Mouse (Mus musculus): ENCODE measurements around the gene Ccdc102a. TPM values are rescaled to one million over a fixed set of nuclear protein-coding genes. Genes with fewer than 3 reads are reported as not detected.
"Not testable (repeated sequence)": the region's sequence is repeated elsewhere in the genome, so short reads cannot be mapped to it uniquely, and the experiment has no call there.

Ccdc102a gene
- polyA plus RNA-seq, 1 experiment from 2014 or later = 18.2 TPM

DNA sequence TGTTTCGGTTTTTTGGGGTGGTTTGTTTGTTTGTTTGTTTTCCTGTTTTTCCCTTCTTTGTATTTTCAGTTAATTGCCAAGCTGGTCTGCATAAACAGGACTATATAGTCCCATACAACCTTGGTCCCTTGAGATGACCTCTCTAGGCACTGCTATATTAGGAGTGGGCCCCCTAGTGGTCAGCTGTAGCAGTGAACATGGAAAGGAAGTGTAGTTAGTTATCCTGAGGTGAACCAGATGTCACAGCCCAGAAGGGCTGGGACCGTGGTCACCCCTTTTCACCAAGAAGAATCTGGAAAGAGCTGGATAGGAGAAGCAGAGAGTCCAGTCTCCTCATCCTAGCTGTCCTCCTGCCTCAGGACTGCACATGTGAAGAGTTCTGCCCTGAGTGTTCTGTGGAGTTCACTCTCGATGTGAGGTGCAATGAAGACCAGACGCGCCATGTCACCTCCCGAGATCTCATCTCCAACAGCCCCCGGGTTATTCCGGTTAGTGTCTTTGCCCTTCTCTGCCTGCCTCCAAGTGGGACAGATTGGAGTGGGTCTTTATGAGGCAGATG lies 56.5 kb downstream of the Ccdc102a start:
- H3K9ac ChIP-seq = no peak overlapping the region
- no peak overlapping the region for H3K27ac ChIP-seq (replicated peaks)
- H3K4me3 ChIP-seq = no peak overlapping the region
- H3K36me3 ChIP-seq = peaks cover 68% of the 10 kb centered on the region
- no peak overlapping the region for H3K4me2 ChIP-seq
- peaks cover 32% of the 10 kb centered on the region for H3K4me1 ChIP-seq
- WGBS = 62% methylated on average over 8 of the region's 8 CpGs
- no peak for ATAC-seq (ENCODE audit: extremely low read depth, insufficient number of reproducible peaks, low FRiP score, low TSS enrichment)
- no peaks in the 10 kb centered on the region for H3K9me3 ChIP-seq
- H3K27me3 ChIP-seq (replicated peaks) = no peaks in the 10 kb centered on the region

GRCm38 (mm10) chr8:94857346-94858173 lies 60.3 kb downstream of the Ccdc102a start, which contains the start of gene Polr2c:
TSS of gene Polr2c (plus strand) at chr8:94857450.
- Histone ChIP-seq H3K4me2 (peak within 1 kb of the TSS; percentile 93), H3K27ac (replicated peaks) (peak within 1 kb of the TSS; percentile 70), H3K4me1 (peaks cover 24% of the 10 kb centered on the region), H3K9ac (peak within 1 kb of the TSS; percentile 99), H3K27me3 (replicated peaks) (no peaks in the 10 kb centered on the region), H3K36me3 (peaks cover 62% of the 10 kb centered on the region), H3K4me3 (peak within 1 kb of the TSS; percentile 99), H3K9me3 (no peaks in the 10 kb centered on the region)
- under 1% methylated on average over 68 of the region's 68 CpGs for WGBS
- peak; percentile 69 for ATAC-seq (ENCODE audit: extremely low read depth, insufficient number of reproducible peaks, low FRiP score, low TSS enrichment)

DNA sequence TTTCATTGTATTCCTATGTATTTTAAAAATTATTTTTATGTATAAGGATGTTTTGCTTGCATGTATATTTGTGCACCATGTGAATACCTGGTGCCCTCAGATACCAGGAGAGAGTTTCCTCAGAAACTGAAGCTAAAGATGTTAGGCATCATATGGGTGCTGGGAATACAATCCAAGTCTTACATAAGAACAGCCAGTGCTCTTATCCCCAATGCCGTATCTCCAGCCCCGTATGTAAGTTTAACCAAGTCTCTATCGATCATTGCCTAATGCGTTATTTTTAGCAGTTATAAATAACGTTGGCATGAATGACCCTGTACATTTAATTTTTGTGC lies 60.9 kb downstream of the Ccdc102a start:
- H3K9me3 ChIP-seq = no peaks in the 10 kb centered on the region
- H3K27me3 ChIP-seq (replicated peaks) = no peaks in the 10 kb centered on the region
- whole genome bisulfite sequencing = 30% methylated on average over 5 of the region's 5 CpGs
- ATAC-seq (ENCODE audit: extremely low read depth, insufficient number of reproducible peaks, low FRiP score, low TSS enrichment) = no peak
- peaks cover 62% of the 10 kb centered on the region for H3K36me3 ChIP-seq
- peak overlapping the region; percentile 99 for H3K4me3 ChIP-seq
- H3K4me1 ChIP-seq = peaks cover 22% of the 10 kb centered on the region
- H3K27ac ChIP-seq (replicated peaks) = no peak overlapping the region
- H3K4me2 ChIP-seq = peak overlapping the region; percentile 93; the same call in 1 of the 2 replicates
- no peak overlapping the region for H3K9ac ChIP-seq

- WGBS = 86% methylated on average over 11 of the region's 11 CpGs
- H3K4me3 ChIP-seq; H3K27me3 ChIP-seq (replicated peaks); ATAC-seq (ENCODE audit: extremely low read depth, insufficient number of reproducible peaks, low FRiP score, low TSS enrichment); H3K4me2 ChIP-seq; H3K9me3 ChIP-seq; H3K27ac ChIP-seq (replicated peaks); H3K9ac ChIP-seq: not testable (repeated sequence)
- H3K36me3 ChIP-seq = peaks cover 64% of the 10 kb centered on the region
- H3K4me1 ChIP-seq = peaks cover 16% of the 10 kb centered on the region
Observed at GRCm38 (mm10) chr8:94854761-94855160, 63.1 kb downstream of the Ccdc102a start.

Other genes starting within 250 kb of the Ccdc102a start
- gene Pllp, start 221.8 kb downstream of the Ccdc102a start, polyA plus RNA-seq (2015; fragmentation: Nextera tagmentation; extraction: Ambion mirVana) = 0.23 and 0.55 TPM in 2 replicates
- gene Ccl22, start 172.5 kb downstream of the Ccdc102a start, polyA plus RNA-seq (2015; fragmentation: Nextera tagmentation; extraction: Ambion mirVana) = not detected in 2 replicates
- gene Cx3cl1, start 146.1 kb downstream of the Ccdc102a start, polyA plus RNA-seq (2015; fragmentation: Nextera tagmentation; extraction: Ambion mirVana) = 11.2 and 12.9 TPM in 2 replicates
- 0.43 and 0.63 TPM in 2 replicates for gene Ccl17, start 107.6 kb downstream of the Ccdc102a start, polyA plus RNA-seq (2015; fragmentation: Nextera tagmentation; extraction: Ambion mirVana)
- gene Coq9, start 79.8 kb downstream of the Ccdc102a start, polyA plus RNA-seq (2015; fragmentation: Nextera tagmentation; extraction: Ambion mirVana) = 133 and 142 TPM in 2 replicates
- gene Ciapin1, start 79.7 kb downstream of the Ccdc102a start, polyA plus RNA-seq (2015; fragmentation: Nextera tagmentation; extraction: Ambion mirVana) = 90.9 and 98.2 TPM in 2 replicates
- 107 and 129 TPM in 2 replicates for gene Polr2c, start 60.6 kb downstream of the Ccdc102a start, polyA plus RNA-seq (2015; fragmentation: Nextera tagmentation; extraction: Ambion mirVana)
- 35.5 and 38.2 TPM in 2 replicates for gene Dok4, start 41.8 kb downstream of the Ccdc102a start, polyA plus RNA-seq (2015; fragmentation: Nextera tagmentation; extraction: Ambion mirVana)
- gene Adgrg5, start 5.6 kb upstream of the Ccdc102a start, polyA plus RNA-seq (2015; fragmentation: Nextera tagmentation; extraction: Ambion mirVana) = 0.18 and 0.32 TPM in 2 replicates
- 4.4 and 4.7 TPM in 2 replicates for gene Adgrg1, start 56.7 kb upstream of the Ccdc102a start, polyA plus RNA-seq (2015; fragmentation: Nextera tagmentation; extraction: Ambion mirVana)
- gene Adgrg3, start 99.6 kb upstream of the Ccdc102a start, polyA plus RNA-seq (2015; fragmentation: Nextera tagmentation; extraction: Ambion mirVana) = 3.0 and 3.1 TPM in 2 replicates
- not detected in 2 replicates for gene Drc7, start 137.0 kb upstream of the Ccdc102a start, polyA plus RNA-seq (2015; fragmentation: Nextera tagmentation; extraction: Ambion mirVana)
- 16.0 and 16.1 TPM in 2 replicates for gene Katnb1, start 163.1 kb upstream of the Ccdc102a start, polyA plus RNA-seq (2015; fragmentation: Nextera tagmentation; extraction: Ambion mirVana)